Mouse (Mus musculus): ENCODE data around the gene Hagh.
A peak's percentile ranks its signal among the peaks of the same experiment; 100 is the strongest.

Gene Hagh

GRCm38 (mm10) chr17:24850065-24850772 lies 10.3 kb downstream of the Hagh start, which contains the start of gene Fahd1:
Gene Fahd1, minus strand, starts transcription at chr17:24850364.
- peak; percentile 98 to 99 for DNase-seq (ENCODE audit: low spot score in 2 of 2)

DNA sequence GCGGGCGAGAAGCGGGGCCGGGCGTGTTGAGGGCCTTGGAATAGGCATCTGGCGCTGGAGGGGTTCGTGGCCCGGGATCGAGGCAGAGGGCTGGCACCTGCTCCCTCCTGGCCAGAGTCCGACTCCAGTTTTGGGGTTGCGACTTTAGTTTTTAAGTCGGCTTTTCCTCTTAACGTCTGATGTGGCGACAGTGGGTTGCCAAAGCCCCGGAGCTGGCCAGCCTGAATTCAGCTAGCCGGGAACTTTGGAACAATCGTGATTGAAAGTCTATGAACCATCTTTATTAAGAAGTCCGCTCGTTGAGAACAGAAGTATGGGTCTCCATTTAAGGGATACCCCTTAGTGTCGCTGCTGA lies 10.8 kb downstream of the Hagh start:
- no peak for DNase-seq (ENCODE audit: low spot score in 2 of 2)

GRCm38 (mm10) chr17:24851381-24852125 lies 11.6 kb downstream of the Hagh start:
- no peak for DNase-seq (ENCODE audit: low spot score in 2 of 2)

GRCm38 (mm10) chr17:24855838-24856464 lies 16.0 kb downstream of the Hagh start:
- DNase-seq (ENCODE audit: low spot score in 2 of 2), result no peak

DNA sequence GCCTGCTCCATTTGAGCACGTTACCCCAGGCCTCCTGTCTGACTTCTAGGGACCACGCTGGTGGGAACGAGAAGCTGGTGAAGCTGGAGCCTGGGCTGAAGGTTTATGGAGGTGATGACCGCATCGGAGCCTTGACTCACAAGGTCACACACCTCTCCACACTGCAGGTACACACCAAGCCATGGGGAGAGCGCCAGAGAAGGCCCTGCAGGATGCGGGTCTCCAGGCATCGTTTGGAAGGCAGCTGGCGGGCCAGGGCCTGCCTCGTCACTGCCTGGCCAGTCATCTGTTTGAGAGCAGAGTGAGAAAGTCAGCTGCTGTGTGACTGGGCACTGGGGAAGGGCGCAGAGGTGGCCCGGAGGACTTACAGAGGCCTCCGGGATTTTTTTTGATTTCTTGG lies 16.6 kb downstream of the Hagh start:
- DNase-seq (ENCODE audit: low spot score in 2 of 2), result no peak

DNA sequence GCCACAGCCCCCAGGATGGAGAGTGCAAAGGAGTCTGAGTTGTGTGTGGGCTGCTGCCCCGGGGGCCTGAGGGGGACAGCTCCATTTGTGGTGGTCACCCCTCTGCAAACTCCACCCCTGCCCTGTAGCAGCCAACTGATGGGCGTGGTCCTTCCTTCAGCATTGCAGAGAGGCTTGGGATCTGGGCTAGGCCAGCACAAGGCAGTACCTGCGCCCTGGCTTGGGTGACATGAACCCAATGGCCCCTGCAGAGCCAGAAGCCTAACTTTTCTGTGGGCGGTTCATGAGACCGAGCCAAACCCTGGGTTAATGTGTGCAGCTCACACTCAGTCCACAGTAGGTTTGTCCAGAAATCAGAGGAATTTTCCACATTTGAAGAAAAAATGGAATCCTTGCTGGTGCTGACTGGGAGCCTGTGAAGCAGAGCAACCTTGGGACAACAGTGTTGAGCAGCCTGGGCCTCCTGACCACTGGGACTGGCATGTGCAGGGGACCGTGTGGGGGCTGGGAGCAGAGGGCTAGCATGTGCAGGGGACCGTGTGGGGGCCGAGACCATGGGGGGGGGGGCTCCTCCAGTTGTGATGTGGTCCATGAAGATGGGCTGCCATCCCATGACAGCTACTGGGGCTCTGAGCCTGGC lies 18.0 kb downstream of the Hagh start:
- DNase-seq (ENCODE audit: low spot score in 2 of 2), result no peak

- no peak for DNase-seq (ENCODE audit: low spot score in 2 of 2)
Measured at GRCm38 (mm10) chr17:24858967-24859366, 19.0 kb downstream of the Hagh start.

DNA sequence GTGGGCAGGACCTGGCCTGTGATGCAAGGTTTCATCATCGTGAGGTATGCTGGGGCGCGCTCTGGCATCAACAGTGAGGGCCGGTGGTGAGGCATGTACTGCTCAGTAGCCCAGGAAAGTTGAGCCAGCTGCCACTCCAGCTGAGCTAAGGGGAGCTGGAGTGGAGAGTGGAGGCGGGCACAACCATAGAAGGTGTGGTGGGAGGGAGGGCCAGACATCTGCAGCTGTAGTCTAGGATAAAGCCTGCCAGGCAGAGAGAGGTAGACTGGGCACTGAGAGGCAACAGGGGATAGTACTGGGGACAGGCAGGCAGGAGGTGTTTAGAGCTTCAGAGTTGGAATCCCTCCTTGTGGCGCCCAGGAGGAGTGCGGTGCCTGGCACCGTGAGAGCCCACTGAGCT lies 20.1 kb downstream of the Hagh start:
- peak in 1 of 2 experiments; percentile 18 for DNase-seq (ENCODE audit: low spot score in 2 of 2)

DNA sequence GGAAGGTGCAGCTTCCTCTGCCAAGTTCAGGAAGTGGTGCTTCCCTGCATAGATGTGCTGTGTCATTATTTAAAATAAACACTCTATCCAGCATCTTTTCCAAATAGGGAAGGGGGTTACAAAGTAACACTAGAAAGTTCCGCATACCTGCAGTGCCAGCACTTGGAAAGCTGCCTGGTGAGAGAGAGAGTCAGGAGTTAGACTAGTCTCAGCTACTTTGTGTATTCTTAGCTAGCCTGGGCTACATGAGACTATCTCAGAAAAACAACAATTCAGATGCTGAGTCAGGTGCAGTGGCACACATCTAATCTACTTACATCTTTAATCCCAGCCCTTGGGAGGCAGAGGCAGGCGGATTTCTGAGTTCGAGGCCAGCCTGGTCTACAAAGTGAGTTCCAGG lies 21.8 kb downstream of the Hagh start:
- no peak for DNase-seq (ENCODE audit: low spot score in 2 of 2)

- DNase-seq (ENCODE audit: low spot score in 2 of 2), result no peak
Measured at GRCm38 (mm10) chr17:24865776-24866175, 25.8 kb downstream of the Hagh start, which contains the start of gene Igfals. Gene Igfals, plus strand, starts transcription at chr17:24865997.

DNA sequence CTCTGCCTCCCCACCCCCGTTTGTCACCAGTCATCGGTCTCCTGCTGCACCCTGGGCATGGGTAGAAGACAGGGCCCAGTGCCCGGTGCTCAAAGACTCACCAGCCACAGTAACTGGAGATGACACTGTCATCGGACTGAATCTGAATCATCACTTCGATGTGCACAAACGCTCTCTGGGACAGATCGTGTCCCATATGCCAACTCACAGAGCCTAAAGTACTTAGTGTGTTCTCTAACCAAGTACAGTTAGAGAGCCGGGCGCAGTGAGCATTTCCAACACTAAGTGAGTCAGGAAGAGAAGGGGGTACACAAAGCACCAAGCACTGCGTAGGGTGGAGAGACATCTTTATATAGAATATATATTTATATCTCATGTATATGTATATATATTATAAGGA lies 28.0 kb downstream of the Hagh start:
- DNase-seq (ENCODE audit: low spot score in 2 of 2), result no peak

DNA sequence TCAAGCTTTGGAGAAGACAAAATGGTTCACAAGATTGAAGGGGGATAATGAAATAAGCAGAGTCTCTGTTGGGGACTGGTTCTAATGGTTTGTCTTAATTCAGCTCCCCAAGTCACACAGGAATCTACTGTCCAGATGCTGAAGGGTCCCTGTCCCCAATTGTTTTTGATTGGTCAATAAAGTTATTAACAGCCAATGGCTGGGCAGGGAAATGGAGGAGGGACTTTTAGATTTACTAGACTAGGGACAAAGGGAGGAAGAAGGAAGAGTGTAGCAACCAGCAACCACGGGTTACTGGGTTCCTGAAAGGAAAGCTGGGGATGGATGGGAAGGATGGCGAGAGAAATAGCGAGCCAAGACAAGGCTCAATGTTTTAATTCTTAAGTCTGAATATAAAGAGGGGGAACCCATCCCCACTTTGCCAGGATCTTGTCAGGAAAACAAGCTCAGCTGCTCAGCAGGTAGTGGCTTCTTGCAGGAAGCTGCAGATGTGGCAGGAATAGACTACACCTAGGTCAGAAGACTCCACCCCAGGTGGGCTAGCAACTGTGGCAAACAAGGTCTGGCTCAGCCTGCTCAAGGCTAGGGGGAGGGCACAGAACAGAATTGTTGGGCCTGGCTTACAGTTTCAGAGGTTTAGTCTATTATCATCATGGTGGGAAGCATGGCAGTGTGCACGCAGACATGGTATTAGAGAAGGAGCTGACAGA lies 33.9 kb downstream of the Hagh start:
- DNase-seq (ENCODE audit: low spot score in 2 of 2), result no peak

DNA sequence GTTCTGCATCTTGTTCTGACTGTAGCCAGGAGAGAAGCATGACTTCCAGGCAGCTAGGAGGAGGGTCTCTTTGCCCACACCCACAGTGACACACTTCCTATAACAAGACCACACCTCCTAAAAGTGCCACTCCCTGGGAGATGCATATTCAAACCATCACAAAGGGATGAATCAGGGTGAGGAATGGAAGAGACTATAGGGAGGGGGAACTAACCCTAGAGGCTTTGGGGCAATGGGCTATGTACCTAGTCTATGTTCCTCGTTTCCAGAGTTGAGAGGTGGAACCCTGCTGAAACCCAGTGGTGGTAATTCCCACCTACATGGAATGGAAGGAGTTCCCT lies 34.4 kb downstream of the Hagh start:
- no peak for DNase-seq (ENCODE audit: low spot score in 2 of 2)

GRCm38 (mm10) chr17:24874989-24875388 lies 35.0 kb downstream of the Hagh start:
- DNase-seq (ENCODE audit: low spot score in 2 of 2), result no peak

GRCm38 (mm10) chr17:24877336-24878116 lies 37.6 kb downstream of the Hagh start:
- no peak for DNase-seq (ENCODE audit: low spot score in 2 of 2)

- DNase-seq (ENCODE audit: low spot score in 2 of 2), result no peak
Measured at GRCm38 (mm10) chr17:24878117-24878397, 38.1 kb downstream of the Hagh start.

DNA sequence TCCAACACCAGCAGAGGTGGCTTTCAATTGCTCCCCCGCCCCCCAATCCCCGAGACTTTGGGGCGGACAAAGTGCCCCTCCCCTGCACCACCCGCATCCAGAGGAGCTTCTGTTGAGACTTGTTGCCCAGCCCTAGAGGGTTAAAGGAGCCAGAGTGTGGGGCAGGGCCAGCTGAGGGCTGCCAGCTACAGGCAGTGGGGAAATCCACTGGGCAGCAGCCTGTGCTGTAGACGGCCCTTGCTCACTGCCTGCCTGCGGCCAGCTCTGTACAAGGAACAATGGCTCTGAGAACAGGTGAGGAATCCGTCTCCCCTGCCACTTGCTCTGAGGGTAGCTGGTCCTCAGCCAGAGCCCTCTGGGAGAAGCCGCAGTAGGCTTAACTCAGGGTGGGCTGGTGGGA lies 38.6 kb downstream of the Hagh start:
- no peak for DNase-seq (ENCODE audit: low spot score in 2 of 2)

DNA sequence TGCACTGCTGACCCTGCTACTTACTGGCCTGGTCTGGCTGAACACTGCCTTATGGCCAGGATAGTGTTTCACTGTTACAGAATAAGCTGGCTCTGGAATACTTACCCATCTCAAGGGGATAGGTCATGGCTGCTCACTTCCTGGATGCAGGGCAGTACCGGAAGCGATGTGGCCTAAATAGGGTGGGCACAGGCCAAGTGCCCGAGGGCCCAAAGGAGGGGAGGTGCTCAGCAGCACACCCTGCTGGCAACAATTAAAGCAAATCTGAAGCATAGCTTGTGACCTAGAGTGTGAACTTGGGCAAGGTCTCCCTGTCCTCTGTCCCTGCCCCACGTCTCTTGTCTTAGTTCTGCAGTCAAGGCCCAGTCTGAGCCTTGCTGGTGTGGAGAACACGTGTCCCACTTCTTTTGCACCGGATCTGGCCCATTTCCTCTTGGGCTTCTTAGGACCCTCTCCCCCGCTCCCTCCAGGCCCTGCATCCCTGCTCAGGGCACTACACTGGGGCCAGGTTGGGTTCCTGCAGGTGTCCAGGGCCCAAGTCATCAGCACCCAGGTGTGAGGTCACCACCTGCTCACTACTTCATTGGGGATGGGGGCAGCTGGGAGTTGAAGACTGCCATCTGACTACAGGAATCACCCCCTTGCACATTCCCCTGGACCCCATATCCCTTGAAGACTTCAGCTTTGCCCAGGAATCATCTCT lies 41.9 kb downstream of the Hagh start:
- no peak for DNase-seq (ENCODE audit: low spot score in 2 of 2)

DNA sequence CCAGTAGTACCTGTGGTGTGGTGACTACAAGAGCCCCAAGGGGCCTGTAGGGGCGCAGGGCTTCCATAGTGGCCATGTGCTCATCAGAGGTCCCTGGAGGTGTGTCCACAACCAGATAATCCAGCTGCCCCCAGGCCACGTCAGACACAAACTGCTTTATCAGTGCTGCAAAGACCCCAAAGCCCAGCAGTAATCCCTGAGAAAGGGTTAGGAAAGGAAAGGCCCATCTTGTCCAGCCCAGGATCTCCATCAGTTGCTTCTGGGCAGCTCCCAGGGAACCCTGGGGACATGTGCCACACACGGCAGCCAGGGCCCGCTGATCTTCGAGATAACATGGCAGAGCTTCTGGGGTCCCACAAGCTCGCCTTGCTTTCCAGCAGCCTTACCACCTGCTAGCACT lies 44.4 kb downstream of the Hagh start:
- DNase-seq (ENCODE audit: low spot score in 2 of 2), result no peak

DNA sequence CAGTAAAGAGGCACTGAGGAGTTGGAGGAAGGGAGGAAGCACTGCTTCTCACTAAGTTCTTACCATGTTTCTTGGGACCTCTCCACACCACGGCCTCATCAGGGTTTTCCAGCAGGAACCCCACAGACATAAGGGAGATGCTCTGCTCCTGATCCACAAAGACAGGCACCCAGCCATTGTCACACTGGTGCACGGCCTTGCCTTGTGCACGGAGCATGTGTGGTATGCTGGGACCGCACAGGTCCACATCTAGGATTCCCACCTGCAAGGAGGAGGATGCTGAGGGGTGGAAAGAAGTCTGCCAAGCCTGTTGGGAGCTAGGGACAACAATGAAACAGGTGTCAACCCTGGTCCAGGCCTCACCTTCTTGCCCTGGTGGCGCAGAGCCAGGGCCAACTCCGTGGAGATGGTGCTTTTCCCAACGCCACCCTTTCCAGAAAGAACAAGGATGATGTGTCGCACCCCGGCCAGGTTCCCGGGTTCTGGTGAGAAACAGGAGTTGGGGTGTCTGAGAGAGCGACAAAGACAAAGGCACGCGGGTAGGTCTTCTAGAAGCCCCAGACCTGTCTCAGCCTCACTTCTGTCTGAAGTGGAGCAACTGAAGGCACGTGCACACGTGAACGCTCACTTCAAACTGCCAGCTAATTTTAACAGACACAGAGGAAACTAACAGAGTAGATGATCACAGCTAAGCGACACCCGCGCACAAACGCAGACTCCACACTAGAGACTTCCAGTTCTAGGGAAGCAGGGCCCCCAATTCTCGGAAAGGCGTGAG lies 45.6 kb downstream of the Hagh start:
- peak in 1 of 2 experiments; percentile 63 for DNase-seq (ENCODE audit: low spot score in 2 of 2)

Measured in right cerebral cortex, postnatal 10 days (tissue).